Comparison of ENCODE assay signal across 20 mouse cellular contexts in the genomic region with DNA sequence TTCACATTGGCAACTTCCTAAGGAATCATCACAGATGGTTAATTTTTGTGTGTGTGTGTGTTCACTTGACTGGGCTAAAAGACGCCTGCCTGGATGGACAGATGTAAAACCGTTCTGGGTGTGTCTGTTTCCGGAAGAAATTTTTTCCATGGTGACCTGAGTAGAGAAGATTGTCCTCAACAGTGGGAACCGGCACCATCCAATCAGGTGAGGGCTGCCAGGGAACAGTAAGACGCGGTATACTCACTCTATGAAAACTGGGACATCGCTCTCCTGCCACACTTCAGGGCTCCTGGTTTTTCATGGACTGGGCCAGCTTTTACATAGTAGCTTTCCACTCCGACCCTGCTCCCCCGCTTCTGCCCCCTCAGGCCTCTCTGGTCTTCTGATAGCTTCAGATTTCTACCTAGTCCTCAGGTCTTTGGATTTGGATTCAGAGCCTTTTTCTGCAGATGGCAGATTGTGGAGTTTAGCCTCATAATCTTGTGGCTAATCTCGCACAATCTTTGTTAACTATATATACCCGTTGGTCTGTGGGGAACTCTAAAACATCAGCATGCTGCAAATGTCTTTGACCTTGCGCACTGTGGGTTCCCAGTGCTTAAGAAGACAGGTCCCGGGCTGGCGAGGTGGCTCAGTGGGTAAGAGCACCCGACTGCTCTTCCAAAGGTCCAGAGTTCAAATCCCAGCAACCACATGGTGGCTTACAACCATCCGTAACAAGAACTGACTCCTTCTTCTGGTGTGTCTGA. TPM values are rescaled to one million over a fixed set of nuclear protein-coding genes. Genes with fewer than 3 reads are reported as not detected.
DNase-seq lines count a peak whose midpoint lies in the region; ATAC-seq and TF ChIP-seq lines count a peak whose summit lies in the region.
"Had no signal": no experiment of that assay in that cellular context is flagged by ENCODE, and none has a peak within 500 bp of the region (broad histone marks: within the 10 kb centered on the region; RNA-seq: fewer than 3 reads in every experiment).

No protein-coding gene starts in this region.

- 79% methylated on average over 16 of the region's 16 CpGs for WGBS in cerebellum, adult 2 months
- 78% methylated on average over 15 of the region's 16 CpGs for WGBS in midbrain, embryonic 11.5 days

- no peak for TF ChIP-seq POLR2A in cerebellum, adult 2 months (IDR thresholded peaks at IDR 0.05; ENCODE audit: borderline replicate concordance, insufficient read depth, low read length)
- TF ChIP-seq POLR2A in testis, adult 2 months (IDR thresholded peaks at IDR 0.05; ENCODE audit: control insufficient read depth, low read depth, low read length): no peak

- DNase-seq in cerebellum, adult 2 months: peak; percentile 18 to 22
- no peak for DNase-seq in cerebellum, postnatal 36 days
- DNase-seq in testis, postnatal 10 days (ENCODE audit: low spot score): no peak
- DNase-seq in cerebellum, adult 8-10 months: peak; percentile 12
- no peak for DNase-seq in adrenal gland, adult (ENCODE audit: inconsistent age in 2 of 2, low spot score in 1 of 2)
- no peak for DNase-seq in midbrain, embryonic 11.5 days (ENCODE audit: low spot score, missing footprints)
- no peak for DNase-seq in heart, adult 18-20 months
- DNase-seq: adrenal gland, adult 8-10 months; heart, postnatal 36 days; kidney, adult 18-20 months; kidney, postnatal 10 days; liver, postnatal 0 days; thymus, postnatal 14 days had no signal

- no peak overlapping the region for H3K4me3 ChIP-seq in cerebellum, adult 2 months (replicated peaks; ENCODE audit: insufficient read depth, low read depth, low read length)
- H3K4me3 ChIP-seq in testis, adult 2 months (ENCODE audit: control insufficient read depth, low read depth, low read length): peak overlapping the region; percentile 14; the same call in 1 of the 2 replicates
- no peak overlapping the region for H3K4me3 ChIP-seq in midbrain, embryonic 11.5 days (ENCODE audit: low read depth, low read length)

- no peak overlapping the region for H3K4me2 ChIP-seq in midbrain, embryonic 11.5 days

- H3K36me3 ChIP-seq in testis, adult 2 months (ENCODE audit: control insufficient read depth, insufficient read depth, low read length): 0 out of 2 replicates have a peak, but pooled peaks cover 1% of the 10 kb centered on the region
- no peaks in the 10 kb centered on the region for H3K36me3 ChIP-seq in midbrain, embryonic 11.5 days (ENCODE audit: control insufficient read depth, insufficient read depth, low read length)
- H3K36me3 ChIP-seq: embryonic facial prominence, embryonic 12.5 days; forebrain, embryonic 15.5 days; heart, embryonic 13.5 days; midbrain, embryonic 15.5 days had no signal

- no peaks in the 10 kb centered on the region for H3K9me3 ChIP-seq in midbrain, embryonic 11.5 days (ENCODE audit: control insufficient read depth, low read length)
- H3K9me3 ChIP-seq: embryonic facial prominence, embryonic 12.5 days; forebrain, embryonic 15.5 days; heart, embryonic 13.5 days; limb, embryonic 10.5 days; megakaryocyte, embryonic 14.5 days; midbrain, embryonic 15.5 days had no signal

- no peak overlapping the region for H3K27ac ChIP-seq in cerebellum, adult 2 months (ENCODE audit: insufficient read depth, low read length)
- H3K27ac ChIP-seq in testis, adult 2 months (ENCODE audit: control insufficient read depth, insufficient read depth, low read depth, low read length): no peak overlapping the region
- no peak overlapping the region for H3K27ac ChIP-seq in midbrain, embryonic 11.5 days (ENCODE audit: low read depth, low read length)

- peaks cover 7% of the 10 kb centered on the region; the same call in 1 of the 2 replicates for H3K4me1 ChIP-seq in cerebellum, adult 2 months (ENCODE audit: control insufficient read depth, insufficient read depth, low read length)
- H3K4me1 ChIP-seq in testis, adult 2 months (ENCODE audit: control insufficient read depth, insufficient read depth, low read length): peaks cover 19% of the 10 kb centered on the region
- H3K4me1 ChIP-seq in midbrain, embryonic 11.5 days (ENCODE audit: control insufficient read depth, insufficient read depth, low read length): peaks cover 16% of the 10 kb centered on the region; the same call in 1 of the 2 replicates

- TF ChIP-seq CTCF in cerebellum, adult 2 months (IDR thresholded peaks at IDR 0.05; ENCODE audit: borderline replicate concordance, insufficient read depth, low read depth, low read length): no peak
- no peak for TF ChIP-seq CTCF in testis, adult 2 months (IDR thresholded peaks at IDR 0.05; ENCODE audit: control insufficient read depth, insufficient read depth, insufficient replicate concordance, low read depth, low read length)

- no peak for ATAC-seq in midbrain, embryonic 11.5 days (ENCODE audit: low FRiP score)

- H3K27me3 ChIP-seq in cerebellum, adult 2 months (ENCODE audit: control insufficient read depth, insufficient read depth, low read length): no peaks in the 10 kb centered on the region
- no peaks in the 10 kb centered on the region for H3K27me3 ChIP-seq in testis, adult 2 months (ENCODE audit: control insufficient read depth, insufficient read depth, low read length)
- H3K27me3 ChIP-seq in midbrain, embryonic 11.5 days (ENCODE audit: control insufficient read depth, insufficient read depth, low read length): peaks cover 4% of the 10 kb centered on the region; the same call in 1 of the 2 replicates
- H3K27me3 ChIP-seq: embryonic facial prominence, embryonic 12.5 days; heart, embryonic 13.5 days had no signal

- no peak overlapping the region for H3K9ac ChIP-seq in midbrain, embryonic 11.5 days (ENCODE audit: low read length)

RNA-seq across cellular contexts. Expression of a gene that starts 1.1 kb away (rescaled TPM):
- polyA plus RNA-seq in cerebellum, adult 2 months (2012; rRNA removed): 5.5 and 5.8 TPM in 2 replicates
- 13.4 and 14.4 TPM in 2 replicates for polyA plus RNA-seq in testis, adult 2 months (2012; rRNA removed)
- polyA plus RNA-seq in midbrain, embryonic 11.5 days (2014; fragmentation: Nextera tagmentation; extraction: Ambion mirVana): 5.9 and 6.2 TPM in 2 replicates
- 1 to 10 TPM; 9.6 to 9.7 TPM for total RNA-seq in heart, adult 18-20 months (2021)

RNA-seq across cellular contexts. Expression of a gene that starts 41.0 kb away (rescaled TPM):
- 24.7 and 26.3 TPM in 2 replicates for polyA plus RNA-seq in cerebellum, adult 2 months (2012; rRNA removed)
- 26.1 and 27.4 TPM in 2 replicates for polyA plus RNA-seq in testis, adult 2 months (2012; rRNA removed)
- 72.7 and 73.6 TPM in 2 replicates for polyA plus RNA-seq in midbrain, embryonic 11.5 days (2014; fragmentation: Nextera tagmentation; extraction: Ambion mirVana)
- total RNA-seq in heart, adult 18-20 months (2021): 10 to 100 TPM; 21.4 to 22.7 TPM

Comparison
In these comparisons a context has a peak if more than half of its experiments do, and no peak if none do; other contexts are left out.
1. DNase-seq: peak in cerebellum, adult 2 months (2 of 2) and cerebellum, adult 8-10 months (single experiment); none in cerebellum, postnatal 36 days (0 of 2), testis, postnatal 10 days (single experiment), adrenal gland, adult (0 of 2), midbrain, embryonic 11.5 days (single experiment) and heart, adult 18-20 months (0 of 2).